Mouse (Mus musculus) myocyte (in vitro differentiated cells): ENCODE measurements around the gene Ube2dnl2. TPM values are rescaled to one million over a fixed set of nuclear protein-coding genes. Genes with fewer than 3 reads are reported as not detected.

Experiments
- H3K27me3 ChIP-seq: one replicate; pipeline ENCODE4 v1.6.1; 2011; ENCODE audit not compliant: control insufficient read depth, insufficient read depth, insufficient read length
- H3K36me3 ChIP-seq: one replicate; pipeline ENCODE4 v1.6.1; 2011; ENCODE audit not compliant: control insufficient read depth, insufficient read depth
- H3K4me2 ChIP-seq: one replicate; pipeline ENCODE4 v1.6.1; 2011; ENCODE audit warnings: low read depth, control low read depth
- H3K4me3 ChIP-seq: one replicate; pipeline ENCODE4 v1.5.1; 2011; ENCODE audit warnings: mild to moderate bottlenecking, control low read depth, moderate library complexity
- H3K79me2 ChIP-seq: one replicate; pipeline ENCODE4 v1.6.1; 2011; ENCODE audit not compliant: control insufficient read depth, insufficient read depth
- H3ac ChIP-seq: one replicate; pipeline ENCODE4 v1.6.1; 2011; ENCODE audit not compliant: control insufficient read depth, insufficient read length
- CEBPB ChIP-seq: IDR thresholded peaks from 2 replicates; pipeline ENCODE4 v1.6.1; 2011; ENCODE audit warnings: mild to moderate bottlenecking, moderate library complexity; ENCODE audit not compliant: poor library complexity, insufficient read depth, severe bottlenecking
- E2F4 ChIP-seq: IDR thresholded peaks from one replicate; pipeline ENCODE4 v1.6.1; 2011; ENCODE audit warnings: mild to moderate bottlenecking, control low read depth, moderate library complexity; ENCODE audit not compliant: insufficient read depth
- MYOD1 ChIP-seq, 3 experiments: IDR thresholded peaks; one replicate each; pipeline ENCODE4 v1.6.1; 2011; ENCODE audit warnings: control low read depth in 2 of 3, low read depth in 2 of 3, mild to moderate bottlenecking in 2 of 3, moderate library complexity in 1 of 3; ENCODE audit not compliant: insufficient read length in 2 of 3, control insufficient read depth in 1 of 3
- MYOG ChIP-seq, 3 experiments: IDR thresholded peaks; one replicate each; pipeline ENCODE4 v1.6.1; 2011; ENCODE audit warnings: control low read depth in 2 of 3, low read depth in 2 of 3, mild to moderate bottlenecking in 2 of 3; ENCODE audit not compliant: insufficient read length in 2 of 3, control insufficient read depth in 1 of 3, insufficient read depth in 1 of 3
- POLR2A ChIP-seq: IDR thresholded peaks from one replicate; pipeline ENCODE4 v1.6.1; 2011; ENCODE audit warnings: low read depth, mild to moderate bottlenecking, control low read depth, moderate library complexity; ENCODE audit not compliant: insufficient read length
- POLR2AphosphoS2 ChIP-seq: IDR thresholded peaks from one replicate; pipeline ENCODE4 v1.6.1; 2011; ENCODE audit warnings: low read depth, control low read depth; ENCODE audit not compliant: insufficient read length
- REST ChIP-seq: IDR thresholded peaks from one replicate; pipeline ENCODE4 v1.6.1; 2011; ENCODE audit warnings: mild to moderate bottlenecking, control low read depth, moderate library complexity; ENCODE audit not compliant: insufficient read depth, insufficient read length
- SRF ChIP-seq: IDR thresholded peaks from one replicate; pipeline ENCODE4 v1.6.1; 2011; ENCODE audit warnings: low read depth; ENCODE audit not compliant: control insufficient read depth, insufficient read length
- TCF12 ChIP-seq: IDR thresholded peaks from one replicate; pipeline ENCODE4 v1.6.1; 2011; ENCODE audit warnings: mild to moderate bottlenecking, control low read depth; ENCODE audit not compliant: poor library complexity, insufficient read depth, severe bottlenecking
- TCF3 ChIP-seq: IDR thresholded peaks from one replicate; pipeline ENCODE4 v1.6.1; 2011; ENCODE audit warnings: low read depth, control low read depth; ENCODE audit not compliant: insufficient read length
- USF1 ChIP-seq: IDR thresholded peaks from one replicate; pipeline ENCODE4 v1.6.1; 2011; ENCODE audit warnings: low read depth, mild to moderate bottlenecking, control low read depth, moderate library complexity
- polyA plus RNA-seq: library from polyadenylated mRNA; unstranded; fragments of >200 nt; fragmentation: generic; extraction: Trizol; gene quantifications from one replicate; pipeline ENCODE4 v1.2.1, GENCODE M21; 2012; ENCODE audit warnings: missing spikeins

Ube2dnl2 gene
- polyA plus RNA-seq, 1 experiment: not detected

DNA sequence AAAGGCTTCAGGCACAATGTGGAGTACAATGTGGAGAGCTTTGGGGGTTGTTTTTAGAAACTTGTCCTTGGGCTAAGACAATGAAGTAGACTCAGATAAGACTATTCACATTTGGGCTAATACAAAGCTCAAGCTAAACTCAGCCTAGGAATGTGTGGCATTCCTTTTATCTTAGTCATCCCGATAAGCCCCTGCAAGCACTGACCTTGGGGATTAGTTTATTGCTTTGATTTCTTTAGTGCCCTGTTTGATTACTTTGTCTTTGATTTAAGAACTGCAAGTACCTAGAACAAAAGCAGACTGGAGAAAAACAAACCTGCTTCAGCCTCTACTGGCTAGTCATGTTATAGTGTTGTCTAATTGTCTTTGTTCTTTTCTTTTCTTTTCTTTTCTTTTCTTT lies 47.7 kb downstream of the Ube2dnl2 start:
- Histone ChIP-seq H3K27me3 (no peaks in the 10 kb centered on the region), H3K79me2 (no peaks in the 10 kb centered on the region), H3K4me3 (no peak overlapping the region), H3ac (no peak overlapping the region), H3K36me3 (no peaks in the 10 kb centered on the region), H3K4me2 (no peak overlapping the region)
- TF ChIP-seq MYOD1 (IDR thresholded peaks at IDR 0.05; ENCODE audit: control insufficient read depth in 1 of 3, insufficient read length in 2 of 3, low read depth in 2 of 3) (no peak), CEBPB (no peak), POLR2AphosphoS2 (no peak), POLR2A (no peak), MYOG (IDR thresholded peaks at IDR 0.05; ENCODE audit: control insufficient read depth in 1 of 3, insufficient read depth in 1 of 3, insufficient read length in 2 of 3, low read depth in 2 of 3) (no peak), REST (no peak), USF1 (no peak), TCF12 (no peak), E2F4 (no peak), TCF3 (no peak), SRF (no peak)

Other genes with a start within 250 kb of the Ube2dnl2 start
- not detected for gene Ube2dnl1, start 2.6 kb upstream of the Ube2dnl2 start, polyA plus RNA-seq